15 mouse cellular contexts compared by ENCODE assay signal in genomic region chr14:13029794-13030193, GRCm38 (mm10).
"Had no signal": no experiment of that assay in that cellular context is flagged by ENCODE, and none has a peak within 500 bp of the region (broad histone marks: within the 10 kb centered on the region; RNA-seq: fewer than 3 reads in every experiment).

No protein-coding gene starts in this region.

- DNase-seq: retina, postnatal 1 day; right cerebral cortex, adult 18-20 months; right cerebral cortex, postnatal 14 days; right cerebral cortex, postnatal 25 days; right cerebral cortex, postnatal 4 days; spleen, adult 18-20 months; thymus, adult 18-20 months; thymus, adult 2 months; thymus, postnatal 14 days; thymus, postnatal 25 days; thymus, postnatal 36 days; thymus, postnatal 4 days had no signal

- H3K27me3 ChIP-seq: neural tube, embryonic 13.5 days; neural tube, embryonic 15.5 days; stomach, embryonic 15.5 days had no signal

- H3K4me2 ChIP-seq: neural tube, embryonic 13.5 days; neural tube, embryonic 15.5 days; stomach, embryonic 15.5 days had no signal

- H3K4me3 ChIP-seq: neural tube, embryonic 13.5 days; neural tube, embryonic 15.5 days; stomach, embryonic 15.5 days had no signal

- H3K36me3 ChIP-seq: neural tube, embryonic 13.5 days; neural tube, embryonic 15.5 days; stomach, embryonic 15.5 days had no signal
